Mouse (Mus musculus) ES-E14 (cell line): ENCODE data around the gene Ablim1.

ENCODE experiments used
- CHD2 ChIP-seq: IDR thresholded peaks from 2 replicates; pipeline ENCODE4 v1.6.1; 2014; ENCODE audit warnings: mild to moderate bottlenecking, low read depth, low read length, inconsistent platforms
- HCFC1 ChIP-seq: IDR thresholded peaks from 2 replicates; pipeline ENCODE4 v1.6.1; 2012; ENCODE audit warnings: low read length, inconsistent platforms, borderline replicate concordance; ENCODE audit not compliant: insufficient read depth
- MAFK ChIP-seq: IDR thresholded peaks from 2 replicates; pipeline ENCODE4 v1.6.1; 2014; ENCODE audit warnings: mild to moderate bottlenecking, low read depth, low read length, inconsistent platforms; ENCODE audit not compliant: insufficient read depth
- ZC3H11A ChIP-seq: IDR thresholded peaks from 2 replicates; pipeline ENCODE4 v1.6.1; 2012; ENCODE audit warnings: low read depth, mild to moderate bottlenecking, inconsistent platforms, low read length, borderline replicate concordance
- ZNF384 ChIP-seq: IDR thresholded peaks from 2 replicates; pipeline ENCODE4 v1.6.1; 2012; ENCODE audit warnings: low read depth, low read length, inconsistent platforms

DNA sequence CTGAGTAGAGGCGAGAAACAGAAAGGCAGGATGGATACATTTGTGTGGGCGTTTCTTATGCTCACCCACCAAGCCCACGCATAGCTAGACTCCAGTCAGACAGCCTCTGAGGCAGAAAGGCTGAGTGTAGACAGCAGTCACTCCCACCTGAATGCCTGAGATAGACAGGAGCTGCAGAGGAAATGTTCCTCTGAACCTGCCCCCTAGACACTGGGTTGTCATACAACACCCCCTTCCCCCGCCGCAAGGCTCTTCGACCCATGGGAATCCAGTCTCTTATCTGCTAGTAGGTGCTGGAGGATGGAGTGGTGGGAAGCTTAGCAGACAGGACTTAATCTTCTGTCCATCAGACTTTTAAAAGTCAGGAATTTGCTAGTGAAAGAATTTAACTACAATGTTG is 167.8 kb downstream of the Ablim1 start:
- TF ChIP-seq CHD2 = no peak
- no peak for TF ChIP-seq HCFC1
- no peak for TF ChIP-seq MAFK
- TF ChIP-seq ZC3H11A = no peak
- TF ChIP-seq ZNF384 = no peak
